Mouse (Mus musculus) spleen, adult 2 months (tissue): ENCODE data around the gene Sema4b.

Source experiments
- CTCF ChIP-seq: fragments of 200-500 bp; IDR thresholded peaks from 2 replicates; pipeline ENCODE4 v1.5.1; 2011; ENCODE audit warnings: mild to moderate bottlenecking, inconsistent platforms; ENCODE audit not compliant: insufficient read depth, insufficient read length, insufficient replicate concordance; ENCODE audit errors: extremely low read depth
- POLR2A ChIP-seq: fragments of 200-500 bp; IDR thresholded peaks from 2 replicates; pipeline ENCODE4 v1.6.1; 2011; ENCODE audit warnings: low read depth, low read length, inconsistent platforms

- TF ChIP-seq POLR2A, result no peak
- TF ChIP-seq CTCF, result no peak
Measured at GRCm38 (mm10) chr7:80169847-80170246, 16.8 kb upstream of the Sema4b start.
